ENCODE assay signal across 12 mouse cellular contexts in genomic region chr12:92189022-92189421, GRCm38 (mm10).
"Had no signal": no experiment of that assay in that cellular context is flagged by ENCODE, and none has a peak within 500 bp of the region (broad histone marks: within the 10 kb centered on the region; RNA-seq: fewer than 3 reads in every experiment).

No protein-coding gene starts in this region.

- DNase-seq: retina, postnatal 1 day; right cerebral cortex, adult 18-20 months; right cerebral cortex, postnatal 14 days; right cerebral cortex, postnatal 25 days; right cerebral cortex, postnatal 4 days; spleen, adult 18-20 months; thymus, adult 18-20 months; thymus, adult 2 months; thymus, postnatal 14 days; thymus, postnatal 25 days; thymus, postnatal 36 days; thymus, postnatal 4 days had no signal
